Mouse (Mus musculus): ENCODE data around the gene Cnih4.

DNA sequence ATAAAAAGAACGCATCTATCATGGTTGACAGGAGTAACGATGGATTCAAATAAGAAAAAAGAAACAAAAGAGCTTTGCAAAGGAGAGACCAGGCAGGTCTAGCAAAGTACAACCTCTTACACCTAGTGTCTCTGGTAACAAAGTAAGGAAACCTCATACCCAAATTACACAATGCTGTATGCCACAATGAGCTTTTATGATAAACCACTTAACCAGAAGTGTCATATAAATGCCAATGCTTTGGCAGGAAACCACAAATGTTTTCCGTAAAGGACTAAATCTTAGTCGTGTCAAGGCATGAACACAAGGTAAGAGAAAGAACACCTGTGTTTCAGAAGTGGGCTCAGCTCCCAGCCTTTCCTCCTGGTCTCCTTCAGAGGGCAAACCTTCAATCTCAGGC, 27.4 kb upstream of the Cnih4 start:
- TF ChIP-seq CTCF (IDR thresholded peaks at IDR 0.05; ENCODE audit: low read depth, low read length) (no peak), POLR2A (IDR thresholded peaks at IDR 0.05; ENCODE audit: insufficient read depth, low read length) (no peak)

Measured in ES-Bruce4 (cell line).